Mouse (Mus musculus): ENCODE results near the gene Atp6v0e2. TPM values are rescaled to one million over a fixed set of nuclear protein-coding genes. Genes with fewer than 3 reads are reported as not detected.

The Atp6v0e2 gene
- polyA plus RNA-seq (2014; fragmentation: Illumina TruSeq; extraction: RNeasy Lipid Tissue Mini Kit (QIAGEN cat#74804); ENCODE audit: low replicate concordance), result 7.1 TPM

GRCm38 (mm10) chr6:48537105-48537954 lies at the start of gene Atp6v0e2:
Gene Atp6v0e2, plus strand, starts transcription at chr6:48537615.

GRCm38 (mm10) chr6:48554280-48555103 lies 17.1 kb downstream of the Atp6v0e2 start, which contains the start of gene Lrrc61:
Gene Lrrc61, plus strand, starts transcription at chr6:48554796.

GRCm38 (mm10) chr6:48572572-48573061 lies 35.2 kb downstream of the Atp6v0e2 start, which contains the start of gene Rarres2:
Gene Rarres2, minus strand, starts transcription at chr6:48572789.

GRCm38 (mm10) chr6:48589194-48589750 lies 51.9 kb downstream of the Atp6v0e2 start, which contains the start of gene Gm45021:
Gene Gm45021, plus strand, starts transcription at chr6:48589610.

Other genes with a start within 250 kb of the Atp6v0e2 start
- 2.1 TPM for gene Krba1, start 142.0 kb upstream of the Atp6v0e2 start, polyA plus RNA-seq (2014; fragmentation: Illumina TruSeq; extraction: RNeasy Lipid Tissue Mini Kit (QIAGEN cat#74804); ENCODE audit: low replicate concordance)
- gene Zfp467, start 91.8 kb upstream of the Atp6v0e2 start, polyA plus RNA-seq (2014; fragmentation: Illumina TruSeq; extraction: RNeasy Lipid Tissue Mini Kit (QIAGEN cat#74804); ENCODE audit: low replicate concordance), result 2.6 TPM
- gene Sspo, start 89.4 kb upstream of the Atp6v0e2 start, polyA plus RNA-seq (2014; fragmentation: Illumina TruSeq; extraction: RNeasy Lipid Tissue Mini Kit (QIAGEN cat#74804); ENCODE audit: low replicate concordance), result not detected
- gene Lrrc61, start 17.2 kb downstream of the Atp6v0e2 start, polyA plus RNA-seq (2014; fragmentation: Illumina TruSeq; extraction: RNeasy Lipid Tissue Mini Kit (QIAGEN cat#74804); ENCODE audit: low replicate concordance), result 0.97 TPM
- gene Rarres2, start 35.2 kb downstream of the Atp6v0e2 start, polyA plus RNA-seq (2014; fragmentation: Illumina TruSeq; extraction: RNeasy Lipid Tissue Mini Kit (QIAGEN cat#74804); ENCODE audit: low replicate concordance), result 2.2 TPM
- not detected for gene Gm45021, start 52.0 kb downstream of the Atp6v0e2 start, polyA plus RNA-seq (2014; fragmentation: Illumina TruSeq; extraction: RNeasy Lipid Tissue Mini Kit (QIAGEN cat#74804); ENCODE audit: low replicate concordance)
- 1.3 TPM for gene Repin1, start 56.3 kb downstream of the Atp6v0e2 start, polyA plus RNA-seq (2014; fragmentation: Illumina TruSeq; extraction: RNeasy Lipid Tissue Mini Kit (QIAGEN cat#74804); ENCODE audit: low replicate concordance)
- gene Gm44965, start 56.3 kb downstream of the Atp6v0e2 start, polyA plus RNA-seq (2014; fragmentation: Illumina TruSeq; extraction: RNeasy Lipid Tissue Mini Kit (QIAGEN cat#74804); ENCODE audit: low replicate concordance), result not detected
- gene Zfp775, start 64.4 kb downstream of the Atp6v0e2 start, polyA plus RNA-seq (2014; fragmentation: Illumina TruSeq; extraction: RNeasy Lipid Tissue Mini Kit (QIAGEN cat#74804); ENCODE audit: low replicate concordance), result not detected
- not detected for gene AI854703, start 89.1 kb downstream of the Atp6v0e2 start, polyA plus RNA-seq (2014; fragmentation: Illumina TruSeq; extraction: RNeasy Lipid Tissue Mini Kit (QIAGEN cat#74804); ENCODE audit: low replicate concordance)
- 22.2 TPM for gene Gimap8, start 109.6 kb downstream of the Atp6v0e2 start, polyA plus RNA-seq (2014; fragmentation: Illumina TruSeq; extraction: RNeasy Lipid Tissue Mini Kit (QIAGEN cat#74804); ENCODE audit: low replicate concordance)
- 19.5 TPM for gene Gimap9, start 138.5 kb downstream of the Atp6v0e2 start, polyA plus RNA-seq (2014; fragmentation: Illumina TruSeq; extraction: RNeasy Lipid Tissue Mini Kit (QIAGEN cat#74804); ENCODE audit: low replicate concordance)
- gene Gimap4, start 146.9 kb downstream of the Atp6v0e2 start, polyA plus RNA-seq (2014; fragmentation: Illumina TruSeq; extraction: RNeasy Lipid Tissue Mini Kit (QIAGEN cat#74804); ENCODE audit: low replicate concordance), result 82.1 TPM
- gene Gimap6, start 170.6 kb downstream of the Atp6v0e2 start, polyA plus RNA-seq (2014; fragmentation: Illumina TruSeq; extraction: RNeasy Lipid Tissue Mini Kit (QIAGEN cat#74804); ENCODE audit: low replicate concordance), result 31.9 TPM
- 8.2 TPM for gene Gm28053, start 181.0 kb downstream of the Atp6v0e2 start, polyA plus RNA-seq (2014; fragmentation: Illumina TruSeq; extraction: RNeasy Lipid Tissue Mini Kit (QIAGEN cat#74804); ENCODE audit: low replicate concordance)
- gene Gimap7, start 181.0 kb downstream of the Atp6v0e2 start, polyA plus RNA-seq (2014; fragmentation: Illumina TruSeq; extraction: RNeasy Lipid Tissue Mini Kit (QIAGEN cat#74804); ENCODE audit: low replicate concordance), result 6.2 TPM
- gene Gimap1, start 201.4 kb downstream of the Atp6v0e2 start, polyA plus RNA-seq (2014; fragmentation: Illumina TruSeq; extraction: RNeasy Lipid Tissue Mini Kit (QIAGEN cat#74804); ENCODE audit: low replicate concordance), result 3.5 TPM
- gene Gimap5, start 208.6 kb downstream of the Atp6v0e2 start, polyA plus RNA-seq (2014; fragmentation: Illumina TruSeq; extraction: RNeasy Lipid Tissue Mini Kit (QIAGEN cat#74804); ENCODE audit: low replicate concordance), result 4.2 TPM
- 11.0 TPM for gene Gimap3, start 233.2 kb downstream of the Atp6v0e2 start, polyA plus RNA-seq (2014; fragmentation: Illumina TruSeq; extraction: RNeasy Lipid Tissue Mini Kit (QIAGEN cat#74804); ENCODE audit: low replicate concordance)